Mouse (Mus musculus) brain, adult 2 months (tissue): ENCODE data around the gene Cct3.
A peak's percentile ranks its signal among the peaks of the same experiment; 100 is the strongest.
"Not testable (repeated sequence)": the region's sequence is repeated elsewhere in the genome, so short reads cannot be mapped to it uniquely, and the experiment has no call there.

Source experiments
- DNase-seq: peaks from one replicate; pipeline ENCODE4 v3.0.0; 2011; ENCODE audit warnings: low read depth, low spot score

Cct3 gene

GRCm38 (mm10) chr3:88291970-88292369 is 4.9 kb upstream of the Cct3 start:
- DNase-seq = peak; percentile 16

GRCm38 (mm10) chr3:88295272-88295671 is 1.6 kb upstream of the Cct3 start:
- DNase-seq = not testable (repeated sequence)

- no peak for DNase-seq
These were observed 781 bp upstream of the Cct3 start for GRCm38 (mm10) chr3:88296110-88296560.

GRCm38 (mm10) chr3:88297321-88297851 is 470 bp downstream of the Cct3 start:
- DNase-seq = peak; percentile 83

- no peak for DNase-seq
These were observed 2.3 kb downstream of the Cct3 start for GRCm38 (mm10) chr3:88299172-88299571.

- peak; percentile 89 for DNase-seq
These were observed 28.1 kb downstream of the Cct3 start, which contains the start of gene Glmp for GRCm38 (mm10) chr3:88324951-88325405. TSS of gene Glmp (plus strand) at chr3:88325023.

- no peak for DNase-seq
These were observed 32.0 kb downstream of the Cct3 start for GRCm38 (mm10) chr3:88328956-88329355.

- DNase-seq = peak; percentile 66
These were observed 34.4 kb downstream of the Cct3 start for GRCm38 (mm10) chr3:88331282-88331681.

GRCm38 (mm10) chr3:88334029-88334658 is 37.2 kb downstream of the Cct3 start:
- DNase-seq = no peak

GRCm38 (mm10) chr3:88334902-88335435 is 38.1 kb downstream of the Cct3 start:
- DNase-seq = no peak

- DNase-seq = no peak
These were observed 38.6 kb downstream of the Cct3 start for GRCm38 (mm10) chr3:88335436-88336053.

- peak; percentile 98 for DNase-seq
These were observed 39.4 kb downstream of the Cct3 start, which contains the start of the genes Tmem79 and Smg5 for GRCm38 (mm10) chr3:88336058-88337013. TSS of gene Tmem79 (minus strand) at chr3:88336148. TSS of gene Smg5 (plus strand) at chr3:88336260.

- DNase-seq = peak; percentile 75
These were observed 40.6 kb downstream of the Cct3 start for GRCm38 (mm10) chr3:88337367-88338020.

- DNase-seq = no peak
These were observed 41.4 kb downstream of the Cct3 start for GRCm38 (mm10) chr3:88338316-88338715.

- DNase-seq = no peak
These were observed 42.1 kb downstream of the Cct3 start for GRCm38 (mm10) chr3:88339006-88339405.

GRCm38 (mm10) chr3:88350732-88351131 is 53.8 kb downstream of the Cct3 start:
- DNase-seq = peak; percentile 70

GRCm38 (mm10) chr3:88352907-88353306 is 56.0 kb downstream of the Cct3 start:
- peak; percentile 74 for DNase-seq

- DNase-seq = peak; percentile 81
These were observed 57.7 kb downstream of the Cct3 start for GRCm38 (mm10) chr3:88354396-88355165.

- no peak for DNase-seq
These were observed 62.7 kb downstream of the Cct3 start for GRCm38 (mm10) chr3:88359584-88359983.

GRCm38 (mm10) chr3:88359989-88360388 is 63.1 kb downstream of the Cct3 start:
- DNase-seq = peak; percentile 54
